Mouse (Mus musculus) megakaryocyte progenitor cell, adult 5-6 weeks (primary cell): Measurements from ENCODE around the gene Nedd9. TPM values are rescaled to one million over a fixed set of nuclear protein-coding genes. Genes with fewer than 3 reads are reported as not detected.

Experiments
- total RNA-seq, 2 experiments: library from RNA; stranded (forward) in 1 of 2; stranded (reverse) in 1 of 2; fragments of 157-497, 149-512 nt in 1 of 2; fragments of 200-1000 nt in 1 of 2; gene quantifications; 2 replicates each; pipeline versions ENCODE4 v1.2.3 to v1.2.4; 2015 to 2017

Nedd9 gene
- total RNA-seq, 2 experiments from 2014 or later: 18.6 to 23.1 TPM

Other genes starting within 250 kb of the Nedd9 start
- gene Smim13, start 237.5 kb downstream of the Nedd9 start, total RNA-seq (2015): 16.0 and 18.7 TPM in 2 replicates
- gene Smim13, start 237.5 kb downstream of the Nedd9 start, total RNA-seq (2017): 11.9 and 12.8 TPM in 2 replicates
- not detected in 2 replicates for gene Gm17364, start 213.4 kb downstream of the Nedd9 start, total RNA-seq (2015)
- not detected in 2 replicates for gene Gm17364, start 213.4 kb downstream of the Nedd9 start, total RNA-seq (2017)
- gene Tmem170b, start 118.5 kb upstream of the Nedd9 start, total RNA-seq (2015): 27.3 and 31.5 TPM in 2 replicates
- 18.9 and 22.4 TPM in 2 replicates for gene Tmem170b, start 118.5 kb upstream of the Nedd9 start, total RNA-seq (2017)